Mouse (Mus musculus) MEL (cell line): ENCODE measurements at regions not wholly inside any gene's neighbourhood (a gene's known extent, or its start where the extent isn't known, plus 50 kb on each side); places are given as distances from the start of the nearest gene placed in this dataset.

Experiments used
- DNase-seq: peaks from one replicate; pipeline ENCODE4 v3.0.0; 2011; ENCODE audit warnings: low read depth, low spot score
- H3K27ac ChIP-seq: 2 replicates; pipeline ENCODE4 v1.5.1; 2012; ENCODE audit warnings: low read depth, mild to moderate bottlenecking, control low read depth, low read length, moderate library complexity; ENCODE audit not compliant: control insufficient read depth
- H3K27me3 ChIP-seq, 2 experiments: fragments of 150-350 bp in 1 of 2; sonication (generic) in 1 of 2; 2 replicates each; pipeline ENCODE4 v1.6.1; 2012; ENCODE audit warnings: low read length in 2 of 2, mild to moderate bottlenecking in 2 of 2, improper control_type of control experiment in 1 of 2, moderate library complexity in 1 of 2; ENCODE audit not compliant: insufficient read depth in 2 of 2, control insufficient read depth in 1 of 2
- H3K36me3 ChIP-seq, 2 experiments: 2 replicates each; pipeline ENCODE4 v1.6.1; 2012 to 2014; ENCODE audit warnings: low read length in 2 of 2, improper control_type of control experiment in 1 of 2, inconsistent platforms in 1 of 2, mild to moderate bottlenecking in 1 of 2; ENCODE audit not compliant: insufficient read depth in 2 of 2, control insufficient read depth in 1 of 2
- H3K4me1 ChIP-seq, 2 experiments: fragments of 150-350 bp in 1 of 2; sonication (generic) in 1 of 2; 2 replicates each; pipeline ENCODE4 v1.6.1; 2012; ENCODE audit warnings: low read length in 2 of 2, improper control_type of control experiment in 1 of 2, mild to moderate bottlenecking in 1 of 2; ENCODE audit not compliant: insufficient read depth in 2 of 2, control insufficient read depth in 1 of 2
- H3K4me3 ChIP-seq, 2 experiments: fragments of 150-350 bp in 1 of 2; sonication (generic) in 1 of 2; 2 replicates each; pipeline ENCODE4 v1.5.1; 2012; ENCODE audit warnings: low read depth in 2 of 2, low read length in 2 of 2, mild to moderate bottlenecking in 2 of 2, moderate library complexity in 2 of 2, control low read depth in 1 of 2, improper control_type of control experiment in 1 of 2; ENCODE audit not compliant: control insufficient read depth in 1 of 2, insufficient read depth in 1 of 2
- H3K79me2 ChIP-seq: 2 replicates; pipeline ENCODE4 v1.6.1; 2012; ENCODE audit warnings: mild to moderate bottlenecking, low read length, moderate library complexity; ENCODE audit not compliant: control insufficient read depth, poor library complexity, insufficient read depth
- H3K9ac ChIP-seq: 2 replicates; pipeline ENCODE4 v1.6.1; 2012; ENCODE audit warnings: low read depth, mild to moderate bottlenecking, control low read depth, low read length, moderate library complexity; ENCODE audit not compliant: control insufficient read depth, poor library complexity, severe bottlenecking
- H3K9me3 ChIP-seq: fragments of 150-350 bp; sonication (generic); replicated peaks from 2 replicates; pipeline ENCODE4 v1.6.1; 2012; ENCODE audit warnings: mild to moderate bottlenecking, low read length, improper control_type of control experiment, moderate library complexity; ENCODE audit not compliant: insufficient read depth
- BHLHE40 ChIP-seq: IDR thresholded peaks from 2 replicates; pipeline ENCODE4 v1.6.1; 2012; ENCODE audit warnings: low read depth, mild to moderate bottlenecking, inconsistent platforms, low read length, improper control_type of control experiment, borderline replicate concordance
- CHD1 ChIP-seq: IDR thresholded peaks from 2 replicates; pipeline ENCODE4 v1.6.1; 2012; ENCODE audit warnings: low read depth, mild to moderate bottlenecking, inconsistent platforms, low read length, improper control_type of control experiment
- CHD2 ChIP-seq: IDR thresholded peaks from 2 replicates; pipeline ENCODE4 v1.6.1; 2011; ENCODE audit warnings: low read length, improper control_type of control experiment
- E2F4 ChIP-seq: IDR thresholded peaks from 2 replicates; pipeline ENCODE4 v1.6.1; 2011; ENCODE audit warnings: low read depth, low read length, improper control_type of control experiment, borderline replicate concordance
- ELF1 ChIP-seq: IDR thresholded peaks from 2 replicates; pipeline ENCODE4 v1.6.1; 2014; ENCODE audit warnings: low read depth, mild to moderate bottlenecking, inconsistent platforms, low read length, improper control_type of control experiment, moderate library complexity
- GABPA ChIP-seq: IDR thresholded peaks from 2 replicates; pipeline ENCODE4 v1.6.1; 2012; ENCODE audit warnings: low read depth, mild to moderate bottlenecking, inconsistent platforms, low read length, improper control_type of control experiment, moderate library complexity
- GATA1 ChIP-seq: IDR thresholded peaks from 2 replicates; pipeline ENCODE4 v1.6.1; 2011; ENCODE audit warnings: low read depth, low read length, improper control_type of control experiment
- JUND ChIP-seq: IDR thresholded peaks from 2 replicates; pipeline ENCODE4 v1.6.1; 2011; ENCODE audit warnings: low read depth, mild to moderate bottlenecking, improper control_type of control experiment, low read length
- KAT2A ChIP-seq: conservative IDR thresholded peaks from 2 replicates; pipeline ENCODE4 v1.6.1; 2012; ENCODE audit warnings: low read depth, low read length, improper control_type of control experiment, inconsistent platforms
- MAZ ChIP-seq: IDR thresholded peaks from 2 replicates; pipeline ENCODE4 v1.6.1; 2012; ENCODE audit warnings: low read depth, mild to moderate bottlenecking, inconsistent platforms, low read length, improper control_type of control experiment
- MXI1 ChIP-seq: IDR thresholded peaks from 2 replicates; pipeline ENCODE4 v1.6.1; 2011; ENCODE audit warnings: mild to moderate bottlenecking, low read depth, low read length, improper control_type of control experiment
- MYC ChIP-seq: IDR thresholded peaks from 2 replicates; pipeline ENCODE4 v1.6.1; 2011; ENCODE audit warnings: low read depth, mild to moderate bottlenecking, low read length, improper control_type of control experiment, moderate library complexity
- NELFE ChIP-seq: IDR thresholded peaks from 2 replicates; pipeline ENCODE4 v1.6.1; 2011; ENCODE audit warnings: low read depth, low read length, improper control_type of control experiment
- NRF1 ChIP-seq: IDR thresholded peaks from 2 replicates; pipeline ENCODE4 v1.6.1; 2014; ENCODE audit warnings: low read depth, mild to moderate bottlenecking, inconsistent platforms, low read length, improper control_type of control experiment, moderate library complexity; ENCODE audit not compliant: poor library complexity, insufficient read depth, severe bottlenecking
- POLR2AphosphoS2 ChIP-seq: IDR thresholded peaks from 2 replicates; pipeline ENCODE4 v1.6.1; 2011; ENCODE audit warnings: low read length, improper control_type of control experiment
- POLR2AphosphoS5 ChIP-seq: IDR thresholded peaks from 2 replicates; pipeline ENCODE4 v1.6.1; 2012; ENCODE audit warnings: low read depth, borderline replicate concordance, mild to moderate bottlenecking, inconsistent platforms, low read length, moderate library complexity, mixed read lengths
- SIN3A ChIP-seq: IDR thresholded peaks from 2 replicates; pipeline ENCODE4 v1.6.1; 2012; ENCODE audit warnings: low read length, improper control_type of control experiment, inconsistent platforms
- TAL1 ChIP-seq: IDR thresholded peaks from 2 replicates; pipeline ENCODE4 v1.6.1; 2012; ENCODE audit warnings: mild to moderate bottlenecking, inconsistent platforms, low read length, moderate library complexity, mixed read lengths
- USF2 ChIP-seq, 2 experiments: IDR thresholded peaks; 2 replicates each; pipeline ENCODE4 v1.6.1; 2011 to 2012; ENCODE audit warnings: improper control_type of control experiment in 2 of 2, low read length in 2 of 2, borderline replicate concordance in 1 of 2, inconsistent platforms in 1 of 2, low read depth in 1 of 2, mild to moderate bottlenecking in 1 of 2; ENCODE audit not compliant: insufficient read depth in 1 of 2
- ZKSCAN1 ChIP-seq: IDR thresholded peaks from 2 replicates; pipeline ENCODE4 v1.6.1; 2012; ENCODE audit warnings: low read depth, mild to moderate bottlenecking, inconsistent platforms, low read length, improper control_type of control experiment, moderate library complexity
- ZNF384 ChIP-seq: IDR thresholded peaks from 2 replicates; pipeline ENCODE4 v1.6.1; 2012; ENCODE audit warnings: low read depth, mild to moderate bottlenecking, inconsistent platforms, low read length, improper control_type of control experiment

GRCm38 (mm10) chr17:83156682-83157081 is 58.4 kb upstream of the Pkdcc start:
- H3K36me3 ChIP-seq: no peaks in the 10 kb centered on the region
- no peaks in the 10 kb centered on the region for H3K79me2 ChIP-seq
- H3K27me3 ChIP-seq: peaks cover 0 to 2% of the 10 kb centered on the region in 2 experiments; a peak in 2 of 4 replicates
- no peak overlapping the region for H3K27ac ChIP-seq
- no peak overlapping the region for H3K9ac ChIP-seq
- H3K4me1 ChIP-seq: no peaks in the 10 kb centered on the region
- no peaks in the 10 kb centered on the region for H3K9me3 ChIP-seq
- H3K4me3 ChIP-seq: no peak overlapping the region
- TF ChIP-seq MXI1 (no peak), ELF1 (no peak), TAL1 (no peak), CHD2 (no peak), NELFE (no peak), POLR2AphosphoS2 (no peak), E2F4 (no peak)
- TF ChIP-seq, all 39 proteins: peak for 0
- DNase-seq: no peak

GRCm38 (mm10) chr17:83158053-83158452 is 57.0 kb upstream of the Pkdcc start:
- H3K4me3 ChIP-seq: no peak overlapping the region
- no peak overlapping the region for H3K27ac ChIP-seq
- H3K79me2 ChIP-seq: no peaks in the 10 kb centered on the region
- H3K9ac ChIP-seq: no peak overlapping the region
- DNase-seq: no peak
- no peaks in the 10 kb centered on the region for H3K36me3 ChIP-seq
- TF ChIP-seq CHD2 (no peak), GABPA (no peak), POLR2AphosphoS5 (no peak), ZKSCAN1 (no peak), CHD1 (no peak), MYC (no peak), USF2 (IDR thresholded peaks at IDR 0.05; ENCODE audit: borderline replicate concordance in 1 of 2, insufficient read depth in 1 of 2, low read depth in 1 of 2, low read length in 2 of 2) (no peak), NRF1 (no peak), KAT2A (no peak), GATA1 (no peak), MAZ (no peak), ZNF384 (no peak), BHLHE40 (no peak), TAL1 (no peak), POLR2AphosphoS2 (no peak), SIN3A (no peak), JUND (no peak)
- H3K27me3 ChIP-seq: peaks cover 0 to 2% of the 10 kb centered on the region in 2 experiments; a peak in 2 of 4 replicates
- H3K9me3 ChIP-seq: no peaks in the 10 kb centered on the region
- H3K4me1 ChIP-seq: no peaks in the 10 kb centered on the region
